Mouse (Mus musculus) large intestine, adult 2 months (tissue): ENCODE data around the gene Pld5. TPM values are rescaled to one million over a fixed set of nuclear protein-coding genes. Genes with fewer than 3 reads are reported as not detected.

Experiments used
- DNase-seq: peaks from one replicate; pipeline ENCODE4 v3.0.0-alpha.2; 2012; ENCODE audit warnings: low read depth, low spot score
- WGBS: fragments of 180-500 bp; shearing (Covaris S2); methylation state at CpG from one replicate; pipeline ENCODE4 v1.1.7; 2018; 5-methylcytosine and 5-hydroxymethylcytosine counted together
- polyA plus RNA-seq: library from polyadenylated mRNA; depleted of rRNA; stranded (reverse); fragments of >200 nt; gene quantifications from 2 replicates; pipeline ENCODE4 v1.2.3, GENCODE M21; 2012

The Pld5 gene
- polyA plus RNA-seq, 1 experiment = 0.14 TPM

GRCm38 (mm10) chr1:176183991-176184390 lies 91.1 kb downstream of the Pld5 start:
- DNase-seq = no peak

GRCm38 (mm10) chr1:176174971-176175370 lies 100.1 kb downstream of the Pld5 start:
- no peak for DNase-seq
- WGBS = 70% methylated on average over 1 of the region's 1 CpGs

More at GRCm38 (mm10) chr1:176183991-176184390, 91.1 kb downstream of the Pld5 start:
- WGBS = 45% methylated on average over 6 of the region's 6 CpGs

DNA sequence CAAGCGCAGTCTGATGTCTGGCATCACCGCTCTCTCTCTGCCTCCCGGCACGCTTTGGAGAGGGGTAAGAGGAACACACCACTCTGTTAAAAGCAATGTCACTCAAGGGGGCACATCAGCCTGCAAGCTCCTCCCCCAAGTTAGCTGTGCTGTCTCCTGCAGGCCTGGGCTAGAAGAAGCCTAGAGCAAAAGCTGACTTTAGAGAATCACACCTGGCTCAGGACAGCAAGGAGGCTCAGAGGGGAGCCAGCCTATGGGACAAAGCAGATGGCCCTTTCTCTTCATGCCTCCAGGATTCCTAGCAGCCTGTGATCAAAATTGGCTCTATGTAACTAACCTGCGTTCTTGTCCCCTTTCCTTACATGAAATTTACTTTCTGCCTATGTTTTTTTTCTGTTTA lies 107.3 kb downstream of the Pld5 start:
- 75% methylated on average over 5 of the region's 5 CpGs for WGBS
- DNase-seq = no peak

DNA sequence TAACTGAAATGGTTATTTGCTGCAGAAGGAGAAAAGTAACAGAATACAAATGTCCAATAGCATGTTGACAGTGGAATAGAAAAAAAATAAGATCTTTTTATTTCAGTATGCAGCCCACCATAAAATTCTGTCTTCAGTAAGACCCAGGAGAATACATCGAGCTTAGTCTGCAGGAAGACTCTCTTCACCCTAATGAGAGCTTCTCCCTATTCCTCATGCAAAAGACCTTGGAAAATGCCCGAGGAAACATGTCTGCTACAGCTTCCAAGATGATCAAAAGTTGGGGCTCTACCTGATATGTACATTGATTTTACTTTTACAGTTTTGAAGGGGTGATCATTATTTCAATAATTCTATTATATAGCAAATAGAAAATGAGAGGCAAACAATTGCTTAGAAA lies 108.0 kb downstream of the Pld5 start:
- WGBS = 65% methylated on average over 2 of the region's 2 CpGs
- DNase-seq = no peak

GRCm38 (mm10) chr1:176145306-176145705 lies 129.8 kb downstream of the Pld5 start:
- no peak for DNase-seq
- WGBS = 37% methylated on average over 6 of the region's 6 CpGs

- 88% methylated on average over 8 of the region's 8 CpGs for WGBS
- DNase-seq = no peak
Observed at GRCm38 (mm10) chr1:176134379-176134778, 140.7 kb downstream of the Pld5 start.

GRCm38 (mm10) chr1:176125771-176126170 lies 149.3 kb downstream of the Pld5 start:
- DNase-seq = no peak
- 51% methylated on average over 2 of the region's 2 CpGs for WGBS

GRCm38 (mm10) chr1:176124441-176124840 lies 150.7 kb downstream of the Pld5 start:
- WGBS = 73% methylated on average over 8 of the region's 8 CpGs
- DNase-seq = no peak

- no peak for DNase-seq
- WGBS = 47% methylated on average over 2 of the region's 2 CpGs
Observed at GRCm38 (mm10) chr1:176123781-176124180, 151.3 kb downstream of the Pld5 start.

- WGBS = 86% methylated on average over 4 of the region's 4 CpGs
- DNase-seq = no peak
Observed at GRCm38 (mm10) chr1:176115604-176116003, 159.5 kb downstream of the Pld5 start.

DNA sequence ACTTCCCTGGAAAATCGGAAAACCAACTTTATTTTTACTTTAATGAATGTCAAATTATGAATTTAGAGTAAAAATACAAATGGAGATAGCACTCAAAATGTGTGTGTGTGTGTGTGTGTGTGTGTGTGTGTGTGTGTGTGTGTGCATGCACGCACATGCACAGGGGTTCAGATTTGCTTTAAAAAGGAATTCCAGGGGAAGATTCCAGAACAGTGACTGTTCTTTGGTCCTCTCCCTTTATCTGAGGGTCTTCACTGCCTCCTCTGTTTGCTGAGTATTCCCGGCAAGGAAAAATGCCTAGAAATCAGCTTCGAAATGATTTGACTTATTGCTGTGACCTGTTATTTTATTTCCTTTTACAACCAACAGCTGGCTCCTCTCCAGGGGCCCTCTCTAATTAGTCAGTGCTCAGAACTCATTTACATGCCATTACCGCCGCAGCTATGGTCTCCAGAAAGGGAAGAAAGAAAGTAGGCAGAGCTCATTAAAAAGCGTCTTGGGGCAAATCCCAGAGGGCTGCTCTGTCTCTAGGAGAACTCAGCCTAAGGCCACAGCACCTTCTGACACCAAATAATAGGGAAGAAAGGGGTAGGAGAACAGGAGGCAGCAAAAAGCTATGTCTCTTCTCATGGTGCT lies 176.3 kb downstream of the Pld5 start:
- WGBS = 26% methylated on average over 7 of the region's 7 CpGs
- DNase-seq = no peak

DNA sequence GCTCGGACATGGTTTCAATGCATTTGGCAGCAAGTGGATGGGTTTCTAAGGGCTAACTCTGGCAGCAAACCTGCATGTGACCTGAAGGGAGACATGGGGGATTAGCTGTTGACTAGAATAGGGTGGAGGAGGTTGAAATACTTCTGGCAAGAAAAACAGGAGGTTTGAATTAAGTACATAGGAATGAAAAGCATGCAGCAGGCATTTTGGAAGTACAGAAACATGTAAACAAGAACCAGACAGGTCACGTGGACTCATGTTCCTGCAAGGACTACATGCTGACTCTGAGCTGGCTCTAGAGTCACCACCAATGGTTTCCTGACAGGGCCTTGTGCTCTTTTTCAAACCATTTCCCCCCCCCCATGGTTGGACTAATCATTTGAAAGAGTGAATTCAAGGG lies 183.0 kb downstream of the Pld5 start:
- 66% methylated on average over 2 of the region's 2 CpGs for WGBS
- DNase-seq = no peak

DNA sequence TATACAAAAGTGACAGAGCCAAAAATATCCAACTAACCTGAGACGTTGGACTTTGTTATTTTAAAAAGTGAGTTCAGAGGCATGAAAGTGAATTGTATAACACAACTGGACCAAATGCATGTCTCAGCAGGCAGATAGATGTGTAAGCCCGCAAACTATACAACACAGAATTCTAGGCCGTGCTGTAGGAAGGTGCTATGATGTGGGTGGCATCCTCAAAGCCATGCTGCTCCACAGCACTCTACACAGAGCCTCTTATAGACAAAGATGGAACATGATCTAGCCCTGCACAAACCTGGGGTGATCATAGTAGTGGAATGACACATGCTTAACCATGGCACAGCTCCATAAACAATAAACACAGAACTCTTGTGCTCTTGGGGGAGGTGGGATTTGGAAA lies 185.7 kb downstream of the Pld5 start:
- WGBS = 86% methylated on average over 3 of the region's 3 CpGs
- DNase-seq = no peak

DNA sequence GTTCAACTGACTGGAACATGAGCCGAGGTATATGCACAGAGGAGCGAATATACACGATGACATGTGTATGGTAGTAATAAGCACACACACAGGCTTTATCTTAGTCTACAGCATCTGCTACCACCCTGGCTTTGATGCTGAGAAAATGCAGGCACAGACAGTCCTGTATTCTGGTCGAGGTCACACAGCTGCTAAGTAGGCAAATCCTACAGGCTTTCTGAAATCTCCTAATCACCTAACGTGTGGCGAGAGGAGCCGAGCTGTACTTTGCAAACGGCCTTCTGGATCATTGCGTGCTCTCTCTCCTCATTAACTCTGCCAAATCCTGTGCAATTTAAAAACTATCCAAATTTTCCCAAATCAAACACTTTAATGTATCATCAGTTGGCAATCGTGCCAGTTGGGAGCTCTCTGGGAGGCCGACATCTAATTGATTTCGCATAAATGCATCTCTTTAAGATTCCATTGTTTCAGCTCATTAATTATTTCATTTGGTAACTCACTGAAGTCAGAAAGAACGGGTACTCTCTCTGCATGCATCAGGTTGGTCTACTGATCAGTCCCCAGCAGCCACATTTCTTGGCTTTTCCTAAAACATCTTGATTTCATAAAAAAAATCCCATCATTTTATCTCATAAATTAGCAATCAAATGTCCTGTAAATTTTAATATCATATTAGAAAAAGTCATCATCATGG lies 189.0 kb downstream of the Pld5 start:
- no peak for DNase-seq
- 81% methylated on average over 13 of the region's 13 CpGs for WGBS

DNA sequence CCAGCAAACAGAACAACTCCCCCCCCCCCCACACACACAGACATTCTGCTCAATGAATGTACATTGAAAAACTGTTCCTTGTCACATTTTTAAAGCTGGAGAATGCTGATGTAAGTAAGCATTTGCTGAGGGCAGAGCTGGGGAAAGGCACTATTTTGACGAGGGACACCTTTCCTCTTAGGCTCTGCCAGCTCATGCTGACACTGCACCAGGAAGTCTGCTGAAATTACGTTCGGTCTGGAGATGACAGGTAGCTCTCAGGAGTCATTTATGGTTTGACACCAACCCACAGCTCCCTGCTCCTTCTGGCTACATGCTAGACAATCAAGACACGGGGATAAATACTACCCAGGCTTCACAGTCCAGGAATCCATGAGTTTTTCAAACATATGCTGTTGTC lies 192.8 kb downstream of the Pld5 start:
- 10% methylated on average over 4 of the region's 4 CpGs for WGBS
- DNase-seq = no peak

GRCm38 (mm10) chr1:176080969-176081368 lies 194.1 kb downstream of the Pld5 start:
- no peak for DNase-seq
- WGBS = 66% methylated on average over 2 of the region's 2 CpGs

DNA sequence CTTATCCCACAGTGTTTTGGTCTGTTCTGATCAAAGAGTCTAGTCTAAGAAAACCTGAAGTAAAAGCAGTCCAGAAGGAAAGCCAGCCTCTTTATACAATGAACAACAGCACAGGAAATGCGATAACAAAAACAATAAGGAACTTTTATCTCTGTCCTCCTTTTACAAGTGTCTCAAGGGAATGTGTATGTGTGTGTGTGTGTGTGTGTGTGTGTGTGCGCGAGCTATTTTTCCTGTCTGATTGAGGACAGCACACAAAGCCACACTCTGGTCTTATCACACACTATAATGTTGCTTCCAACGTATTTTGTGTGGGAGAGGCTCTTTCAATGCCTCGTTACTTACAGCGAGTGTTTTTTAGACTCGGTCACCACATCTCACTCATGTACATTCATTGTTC lies 196.7 kb downstream of the Pld5 start:
- DNase-seq = no peak
- 59% methylated on average over 7 of the region's 7 CpGs for WGBS

DNA sequence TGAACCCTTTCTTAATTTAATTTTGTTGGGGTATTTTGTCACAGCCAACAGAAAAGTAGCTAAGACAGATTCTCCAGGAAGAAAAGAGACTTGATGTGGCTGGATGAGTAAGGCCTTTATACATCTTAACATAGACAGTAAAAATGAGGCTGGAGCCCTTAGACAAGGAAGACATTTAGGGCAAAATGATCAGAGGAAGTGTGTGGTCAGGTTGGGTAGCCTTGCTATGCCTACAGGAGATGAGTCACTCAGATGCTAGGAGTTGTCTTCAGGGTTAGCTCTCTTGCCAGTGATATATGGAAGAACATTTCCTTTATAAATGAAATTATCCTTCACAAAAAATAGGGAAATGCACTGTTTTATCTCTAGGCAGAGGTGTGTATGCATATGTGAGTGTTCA lies 198.3 kb downstream of the Pld5 start:
- no peak for DNase-seq

- no peak for DNase-seq
Observed at GRCm38 (mm10) chr1:176075810-176076209, 199.3 kb downstream of the Pld5 start.

- WGBS = 47% methylated on average over 1 of the region's 1 CpGs
- DNase-seq = no peak
Observed at GRCm38 (mm10) chr1:176075409-176075808, 199.7 kb downstream of the Pld5 start.

GRCm38 (mm10) chr1:176074526-176074925 lies 200.6 kb downstream of the Pld5 start:
- no peak for DNase-seq
- WGBS = 24% methylated on average over 5 of the region's 5 CpGs

DNA sequence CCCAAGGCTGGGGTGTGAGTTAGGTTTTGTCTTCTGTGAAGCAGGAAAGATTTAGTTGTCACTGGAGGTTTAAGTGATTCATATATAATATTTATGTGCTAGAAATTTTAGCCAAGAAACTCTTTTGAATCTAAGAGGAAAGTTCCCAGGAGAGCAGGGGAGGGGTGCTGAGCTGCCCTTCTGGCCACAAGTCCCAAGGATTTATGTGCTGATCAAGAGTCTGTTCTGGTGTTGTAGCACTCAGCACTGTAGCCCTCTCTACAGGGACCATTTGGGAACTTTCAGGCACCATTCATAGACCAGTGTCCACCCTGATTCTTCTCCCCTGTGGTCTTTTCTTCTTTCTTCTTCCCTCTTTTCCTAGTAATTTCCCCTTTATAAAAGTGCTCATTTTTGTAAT lies 209.8 kb downstream of the Pld5 start:
- DNase-seq = no peak
